Mouse (Mus musculus): Measurements from ENCODE around the gene Kif1c.

Kif1c gene

DNA sequence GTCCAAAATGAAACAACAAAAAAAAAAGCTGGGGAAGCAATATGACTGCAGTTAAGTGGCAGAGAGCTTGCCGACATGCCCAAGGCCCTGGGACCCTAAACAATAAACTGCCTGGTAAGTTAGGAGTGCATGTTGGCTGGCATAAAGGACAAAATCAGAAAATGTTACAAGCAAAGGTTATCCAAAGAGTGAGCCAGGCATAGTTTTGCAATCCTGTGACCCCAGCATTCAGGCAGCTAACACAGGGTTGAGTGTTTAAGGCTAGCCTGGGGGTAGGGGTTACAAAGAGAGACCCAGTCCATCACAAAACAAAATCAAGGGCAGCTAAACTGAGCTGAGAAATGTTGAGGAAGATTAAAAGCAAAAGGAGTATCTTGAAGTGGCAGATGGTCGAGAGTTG is 1.3 kb upstream of the Kif1c start:
- DNase-seq = no peak

- DNase-seq = peak; percentile 77
These were observed 265 bp downstream of the Kif1c start for GRCm38 (mm10) chr11:70700613-70701012.

- DNase-seq = peak; percentile 22
These were observed 1.0 kb downstream of the Kif1c start for GRCm38 (mm10) chr11:70701221-70701955.

GRCm38 (mm10) chr11:70701984-70702733 is 1.8 kb downstream of the Kif1c start:
- DNase-seq = no peak

GRCm38 (mm10) chr11:70702781-70703180 is 2.4 kb downstream of the Kif1c start:
- DNase-seq = peak; percentile 73

GRCm38 (mm10) chr11:70706127-70706526 is 5.8 kb downstream of the Kif1c start:
- DNase-seq = no peak

- no peak for DNase-seq
These were observed 10.7 kb downstream of the Kif1c start for GRCm38 (mm10) chr11:70711026-70711425.

DNA sequence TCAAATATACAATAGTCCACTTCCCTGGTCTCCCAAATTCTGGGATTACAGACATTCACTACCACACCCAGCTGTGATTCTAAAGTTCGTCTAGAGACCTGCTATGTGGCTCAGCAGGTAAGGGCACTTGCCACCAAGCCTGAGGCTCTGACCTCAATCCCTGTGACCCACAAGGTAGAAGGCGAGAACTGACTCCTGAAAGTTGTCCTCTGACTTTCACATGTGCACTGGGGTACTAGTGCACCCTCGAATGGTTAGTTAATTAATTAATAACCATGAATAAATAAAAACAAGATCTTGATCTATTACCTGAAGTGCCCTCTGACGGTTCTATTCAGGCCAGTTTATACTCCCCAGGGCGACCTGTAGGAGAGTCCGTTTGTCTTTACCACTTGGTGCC is 12.9 kb downstream of the Kif1c start:
- no peak for DNase-seq

GRCm38 (mm10) chr11:70715832-70716231 is 15.5 kb downstream of the Kif1c start:
- no peak for DNase-seq

DNA sequence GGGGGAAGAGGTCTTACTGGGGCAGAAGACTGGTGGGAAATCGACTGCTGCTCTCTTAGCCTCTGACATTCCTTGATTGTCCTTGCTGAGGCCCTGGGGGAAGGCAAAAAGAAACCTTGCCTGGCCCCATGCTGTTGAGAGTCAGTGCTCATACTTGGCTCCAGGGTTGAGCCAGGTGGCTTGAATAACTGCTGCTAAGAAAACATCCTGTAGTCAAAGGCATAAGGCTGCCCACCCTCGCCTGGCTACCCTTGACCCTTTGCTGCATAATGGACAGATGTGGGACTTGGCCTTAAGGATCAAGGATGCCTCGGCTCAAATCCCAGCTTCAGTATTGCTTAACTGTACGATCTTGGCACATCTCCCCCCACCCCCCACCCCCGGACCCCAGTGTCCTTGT is 18.1 kb downstream of the Kif1c start:
- DNase-seq = no peak

DNA sequence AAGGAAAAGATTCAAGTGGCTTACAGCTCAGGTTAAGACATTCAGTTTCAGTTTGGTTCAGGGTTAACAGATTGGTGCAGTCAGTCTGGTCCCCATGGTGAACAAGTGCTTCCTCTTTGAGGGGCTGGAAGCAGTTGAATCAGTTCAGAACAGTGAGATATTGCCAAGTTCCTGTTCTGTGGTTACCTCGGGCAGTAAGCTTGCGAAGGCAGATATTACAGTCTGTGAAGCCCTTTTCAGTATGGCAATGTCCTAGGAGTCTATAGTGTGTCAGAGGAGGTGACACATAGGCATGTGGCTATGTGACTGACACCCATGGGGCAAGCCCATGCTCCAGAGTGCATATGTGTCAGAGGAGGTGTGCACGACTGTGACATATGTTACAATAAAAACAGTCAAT is 20.2 kb downstream of the Kif1c start:
- DNase-seq = no peak

DNA sequence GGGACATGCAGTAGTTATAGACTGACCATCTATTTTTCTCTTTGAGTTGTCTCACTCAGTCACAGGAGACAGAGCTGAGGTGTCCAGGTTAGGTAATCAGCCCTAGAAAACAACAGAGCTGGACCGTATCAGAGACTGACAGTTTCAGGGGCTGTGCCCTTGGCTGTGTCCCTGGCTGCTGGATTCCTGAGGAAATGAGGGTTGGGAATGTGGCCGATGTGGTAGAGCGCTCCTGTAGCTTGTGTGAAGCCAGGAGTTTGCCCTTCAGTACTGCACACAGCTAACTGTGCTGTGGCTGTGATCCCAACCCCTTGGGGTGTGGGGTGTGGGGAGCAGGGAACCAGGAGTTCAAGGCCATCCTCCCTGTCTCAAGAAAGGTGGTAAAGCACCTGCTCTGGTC is 20.7 kb downstream of the Kif1c start:
- no peak for DNase-seq

DNA sequence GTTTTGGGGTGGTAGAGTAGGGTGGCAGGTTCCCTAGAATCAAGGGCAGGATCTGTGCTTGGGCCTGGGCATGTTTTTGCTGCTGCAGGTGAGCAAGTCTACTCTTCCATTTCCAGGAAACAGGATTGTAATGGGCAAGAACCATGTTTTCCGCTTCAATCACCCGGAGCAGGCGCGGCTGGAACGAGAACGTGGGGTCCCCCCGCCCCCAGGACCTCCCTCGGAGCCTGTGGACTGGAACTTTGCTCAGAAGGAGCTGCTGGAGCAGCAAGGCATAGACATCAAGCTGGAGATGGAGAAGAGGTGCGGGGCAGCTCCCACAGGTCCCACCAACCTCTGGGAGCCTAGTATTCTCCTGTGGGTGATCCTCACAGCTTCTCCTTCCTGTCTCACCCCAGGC is 24.4 kb downstream of the Kif1c start:
- no peak for DNase-seq

- DNase-seq = no peak
These were observed 26.2 kb downstream of the Kif1c start for GRCm38 (mm10) chr11:70726585-70726984.

- DNase-seq = no peak
These were observed 27.0 kb downstream of the Kif1c start for GRCm38 (mm10) chr11:70727385-70727784.

DNA sequence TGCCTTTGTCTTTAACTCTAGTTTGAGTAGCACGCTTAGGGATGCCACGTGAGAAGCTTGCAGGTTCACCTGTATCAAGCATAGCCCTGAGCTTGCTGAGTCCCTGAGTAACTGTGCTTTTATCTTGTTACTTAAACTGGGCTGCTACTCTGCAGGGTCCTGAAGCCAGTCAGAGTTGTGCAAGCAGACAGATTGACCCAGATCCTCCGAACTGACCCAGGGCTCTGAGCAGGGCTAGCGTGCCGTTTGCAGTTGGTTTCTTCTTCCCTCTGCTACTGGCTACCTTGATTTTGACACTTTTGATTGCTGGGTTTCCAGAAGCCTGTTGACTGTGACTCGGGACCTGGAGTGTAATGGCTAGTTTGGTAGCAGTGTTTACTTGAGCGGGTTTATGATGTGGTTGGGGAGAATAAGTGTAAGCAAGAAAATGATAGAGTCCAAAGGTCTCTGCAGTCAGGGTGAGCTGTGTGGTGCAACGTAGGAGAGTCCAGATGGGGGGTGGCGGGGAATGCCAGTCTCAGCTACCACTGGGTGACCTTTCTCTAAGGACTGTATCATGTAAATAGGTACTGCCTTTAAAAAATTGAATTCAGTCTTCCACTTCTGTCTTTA is 30.2 kb downstream of the Kif1c start:
- DNase-seq = no peak

GRCm38 (mm10) chr11:70731178-70731577 is 30.8 kb downstream of the Kif1c start:
- DNase-seq = no peak

DNA sequence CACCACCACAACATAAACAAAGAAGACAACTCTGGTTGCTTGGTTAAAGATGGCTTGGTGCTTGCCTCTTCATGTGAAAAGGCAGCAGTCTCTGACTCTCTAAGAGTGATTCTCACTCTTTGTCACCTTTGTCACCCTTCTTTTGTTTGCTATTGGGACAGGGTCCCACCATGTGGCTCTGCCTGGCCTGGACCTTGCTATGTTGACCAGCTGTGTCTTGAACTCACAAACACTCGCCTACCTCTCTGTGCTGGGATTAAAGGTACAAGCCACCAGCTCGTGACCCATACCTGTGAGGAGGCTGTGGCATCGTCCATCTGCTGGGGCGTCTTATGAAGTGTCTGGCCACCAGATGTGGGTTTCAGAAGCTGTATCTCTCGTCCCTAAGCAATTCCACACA is 32.9 kb downstream of the Kif1c start:
- DNase-seq = no peak

DNA sequence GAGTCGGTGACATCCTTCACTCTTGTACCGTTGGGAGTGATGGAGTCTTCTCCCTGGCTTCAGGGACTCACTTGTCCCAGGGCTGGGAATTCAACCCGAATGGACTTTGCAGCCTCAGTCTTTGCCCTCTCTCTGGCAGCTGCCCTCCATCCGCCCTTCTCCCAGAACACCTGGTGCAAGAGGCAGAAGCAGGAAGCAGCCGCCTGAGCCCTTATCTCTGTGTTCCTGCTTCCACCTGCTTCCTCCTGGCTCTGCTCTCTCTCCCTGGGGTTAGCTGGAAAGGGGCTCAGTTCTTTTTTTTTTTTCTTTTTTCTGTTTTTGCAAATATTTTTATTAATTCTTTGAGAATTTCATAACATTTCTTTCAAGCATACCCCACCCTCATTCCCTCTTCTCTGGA is 37.4 kb downstream of the Kif1c start:
- DNase-seq = no peak

DNA sequence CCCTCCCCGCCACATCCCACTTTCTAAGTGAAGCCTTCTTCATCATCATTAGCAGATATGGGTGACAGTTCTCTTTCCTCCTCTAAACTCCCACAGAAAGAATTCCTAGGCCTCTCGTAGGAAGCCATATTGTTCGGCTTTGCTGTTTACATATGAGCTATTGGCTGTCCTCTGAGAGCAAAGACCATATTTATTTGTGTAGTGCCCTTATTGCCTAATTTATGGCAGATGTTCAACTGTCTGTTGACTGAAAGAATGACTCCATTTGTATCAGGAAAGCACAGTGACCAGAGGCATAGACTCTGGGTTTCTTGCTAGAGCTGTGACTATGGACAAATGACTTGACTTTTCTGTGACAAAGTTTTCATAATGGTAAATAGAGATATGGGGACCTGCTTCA is 41.3 kb downstream of the Kif1c start:
- DNase-seq = no peak

DNA sequence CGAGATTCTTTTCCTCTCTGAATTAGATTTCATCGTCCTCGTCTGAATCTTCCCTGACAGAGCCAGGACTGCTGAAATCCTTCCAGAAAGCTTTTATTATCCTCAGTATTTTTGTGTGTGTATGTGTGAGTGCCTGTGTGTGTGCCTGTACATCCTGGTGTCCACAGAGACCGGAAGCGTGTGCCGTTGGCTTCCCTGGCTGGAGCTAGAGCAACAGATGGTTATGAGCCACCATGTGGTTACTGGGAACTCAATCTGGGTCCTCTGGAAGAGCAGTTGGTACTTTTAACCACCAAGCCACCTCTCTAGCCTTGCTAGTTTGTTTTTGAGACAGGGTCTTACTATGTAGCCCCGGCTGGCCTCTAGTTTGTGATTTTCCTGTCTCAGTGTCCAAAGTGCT is 41.8 kb downstream of the Kif1c start:
- no peak for DNase-seq

DNA sequence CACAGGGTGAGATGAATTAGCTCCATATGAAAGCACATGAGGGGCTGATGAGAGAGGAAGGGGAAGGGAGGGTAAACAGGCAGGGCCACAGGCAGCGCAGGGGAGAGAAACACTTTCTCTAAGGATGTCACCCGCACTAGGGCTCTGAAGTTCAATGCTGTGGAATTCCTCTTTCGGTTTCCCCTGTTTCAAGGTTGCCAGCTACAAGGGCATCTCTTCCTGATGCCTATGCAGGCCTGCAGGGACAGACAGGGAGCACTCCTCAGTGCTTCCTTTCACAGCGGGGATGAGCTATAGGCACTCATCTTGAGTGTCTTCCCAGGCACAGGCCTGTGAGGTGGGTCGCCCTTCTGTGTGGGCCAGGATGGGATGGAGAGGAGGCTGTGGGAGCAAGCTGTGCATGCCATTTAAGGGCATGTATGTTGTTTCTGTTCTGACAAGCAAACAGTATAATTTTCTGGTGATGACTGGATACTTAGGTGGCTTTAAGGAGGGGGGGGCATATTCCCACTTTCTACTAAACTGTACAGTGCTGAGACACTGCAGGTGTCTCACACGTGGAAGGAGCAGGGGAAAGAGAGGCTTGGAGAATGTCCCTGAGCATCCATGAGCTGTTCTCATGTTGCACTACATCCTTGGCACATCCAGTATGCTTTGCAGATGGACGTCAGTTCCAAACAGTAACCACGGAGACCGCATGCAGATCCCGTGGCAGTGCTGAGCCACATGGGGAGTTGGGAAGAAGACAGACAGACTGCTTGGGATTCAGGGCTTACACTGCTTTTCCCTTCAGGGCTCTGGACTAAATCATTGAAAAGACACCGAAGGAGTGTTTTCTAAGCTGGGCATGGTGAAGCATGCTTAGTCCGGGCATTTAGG is 42.5 kb downstream of the Kif1c start:
- no peak for DNase-seq

DNA sequence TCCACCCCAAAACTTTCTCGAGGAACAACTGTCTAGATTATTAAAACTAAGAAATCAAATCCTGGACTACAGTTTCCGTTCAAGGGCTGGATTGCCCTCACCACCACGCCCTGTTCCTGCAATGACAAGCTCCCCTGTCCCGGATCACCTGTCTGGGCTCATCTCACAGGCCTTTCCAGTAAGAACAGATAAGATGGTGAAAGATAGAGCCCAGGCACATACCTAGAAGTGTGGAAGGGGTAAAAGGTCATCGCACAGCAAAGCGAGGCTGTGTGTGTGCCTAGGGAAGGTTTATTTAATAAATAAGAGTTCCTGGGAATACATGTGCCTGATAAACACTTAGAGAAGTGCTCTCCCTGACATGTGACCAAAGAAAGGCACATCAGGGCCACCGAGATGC is 45.3 kb downstream of the Kif1c start:
- DNase-seq = no peak

Measured in lung, postnatal 14 days (tissue).